Mouse (Mus musculus) liver, embryonic 14.5 days (tissue): ENCODE measurements at regions not wholly inside any gene's neighbourhood (a gene's known extent, or its start where the extent isn't known, plus 50 kb on each side); places are given as distances from the start of the nearest gene placed in this dataset.
"Not testable (repeated sequence)": the region's sequence is repeated elsewhere in the genome, so short reads cannot be mapped to it uniquely, and the experiment has no call there.

ENCODE experiments used
- ATAC-seq: fragments of 200-750 bp; cut with Nextera tagmentation; 2 replicates; pipeline ENCODE4 v1.8.0; 2017; ENCODE audit warnings: moderate number of reproducible peaks, mild to moderate bottlenecking, moderate library complexity; ENCODE audit not compliant: insufficient read depth
- DNase-seq, 3 experiments: peaks; one replicate each; pipeline ENCODE4 v3.0.0-alpha.2; 2012 to 2013; ENCODE audit warnings: low read depth in 3 of 3, low spot score in 3 of 3
- H3K27ac ChIP-seq: fragments of 300-500 bp; sonication (generic); 2 replicates; pipeline ENCODE4 v1.5.1; 2014; ENCODE audit warnings: moderate library complexity, mild to moderate bottlenecking, control low read depth, inconsistent platforms
- H3K27me3 ChIP-seq: fragments of 300-500 bp; sonication (generic); 2 replicates; pipeline ENCODE4 v1.6.1; 2014; ENCODE audit warnings: mild to moderate bottlenecking, low read length, moderate library complexity; ENCODE audit not compliant: control insufficient read depth, insufficient read depth
- H3K36me3 ChIP-seq: fragments of 300-500 bp; sonication (generic); replicated peaks from 2 replicates; pipeline ENCODE4 v1.6.1; 2014; ENCODE audit warnings: low read depth; ENCODE audit not compliant: control insufficient read depth, insufficient read depth
- H3K4me1 ChIP-seq, 2 experiments: fragments of 200-500 bp in 1 of 2; fragments of 300-500 bp in 1 of 2; sonication (generic) in 1 of 2; replicated peaks; 2 replicates each; pipeline ENCODE4 v1.6.1; 2012 to 2014; ENCODE audit warnings: antibody characterized with exemption in 1 of 2, inconsistent platforms in 1 of 2, low read length in 1 of 2; ENCODE audit not compliant: control insufficient read depth in 2 of 2, insufficient read depth in 2 of 2
- H3K4me2 ChIP-seq: fragments of 300-500 bp; sonication (generic); 2 replicates; pipeline ENCODE4 v1.6.1; 2014; ENCODE audit warnings: low read depth, mild to moderate bottlenecking, control low read depth, moderate library complexity
- H3K4me3 ChIP-seq, 2 experiments: fragments of 200-500 bp in 1 of 2; fragments of 300-500 bp in 1 of 2; sonication (generic) in 1 of 2; 2 replicates each; pipeline ENCODE4 v1.5.1; 2012 to 2014; ENCODE audit warnings: low read depth in 2 of 2, low read length in 2 of 2, mild to moderate bottlenecking in 2 of 2, control low read depth in 1 of 2, inconsistent platforms in 1 of 2, moderate library complexity in 1 of 2; ENCODE audit not compliant: insufficient read depth in 1 of 2
- H3K9ac ChIP-seq: fragments of 300-500 bp; sonication (generic); replicated peaks from 2 replicates; pipeline ENCODE4 v1.6.1; 2014; ENCODE audit warnings: mild to moderate bottlenecking, control low read depth, moderate library complexity
- H3K9me3 ChIP-seq: fragments of 300-500 bp; sonication (generic); 2 replicates; pipeline ENCODE4 v1.6.1; 2016; ENCODE audit warnings: low read length, mixed read lengths; ENCODE audit not compliant: control insufficient read depth
- CTCF ChIP-seq: IDR thresholded peaks from 2 replicates; pipeline ENCODE4 v1.5.1; 2016; ENCODE audit warnings: antibody characterized with exemption, low read depth, control low read depth
- EP300 ChIP-seq: IDR thresholded peaks from 2 replicates; pipeline ENCODE4 v1.6.1; 2016; ENCODE audit warnings: antibody characterized with exemption, low read depth
- WGBS: fragments of 180-500 bp; shearing (Covaris S2); extraction: QIAGEN DNeasy Blood & Tissue Kit; methylation state at CpG from one replicate; pipeline ENCODE4 v1.1.7; 2014; ENCODE audit not compliant: insufficient replicate concordance; 5-methylcytosine and 5-hydroxymethylcytosine counted together

- H3K4me1 ChIP-seq, result 0 out of 4 replicates have a peak, but pooled peaks cover 0 to 1% of the 10 kb centered on the region in 2 experiments
- TF ChIP-seq EP300, result no peak
- TF ChIP-seq CTCF, result no peak
- no peak overlapping the region for H3K9ac ChIP-seq
- H3K36me3 ChIP-seq, result no peaks in the 10 kb centered on the region
- DNase-seq (no peak), ATAC-seq (no peak)
- no peak overlapping the region for H3K4me2 ChIP-seq
- H3K9me3 ChIP-seq, result no peaks in the 10 kb centered on the region
- no peak overlapping the region for H3K4me3 ChIP-seq
- WGBS, result 43% methylated on average over 2 of the region's 2 CpGs
- no peak overlapping the region for H3K27ac ChIP-seq
- no peaks in the 10 kb centered on the region for H3K27me3 ChIP-seq
These were observed 163.3 kb upstream of the Akr1e1 start for GRCm38 (mm10) chr13:4772324-4772723.

GRCm38 (mm10) chr13:4771120-4772075 lies 162.4 kb upstream of the Akr1e1 start:
- no peak overlapping the region for H3K4me2 ChIP-seq
- H3K36me3 ChIP-seq, result no peaks in the 10 kb centered on the region
- no peaks in the 10 kb centered on the region for H3K27me3 ChIP-seq
- no peak for TF ChIP-seq EP300
- no peak for TF ChIP-seq CTCF
- DNase-seq (peak; percentile 17 to 46 (median 22)), ATAC-seq (peak; percentile 88)
- H3K9ac ChIP-seq, result no peak overlapping the region
- H3K9me3 ChIP-seq, result no peaks in the 10 kb centered on the region
- 0 out of 4 replicates have a peak, but pooled peaks cover 0 to 1% of the 10 kb centered on the region in 2 experiments for H3K4me1 ChIP-seq
- WGBS, result 30% methylated on average over 12 of the region's 12 CpGs
- no peak overlapping the region for H3K4me3 ChIP-seq
- H3K27ac ChIP-seq, result no peak overlapping the region

- TF ChIP-seq EP300 (no peak), CTCF (no peak)
- no peak overlapping the region for H3K4me2 ChIP-seq
- no peak overlapping the region for H3K9ac ChIP-seq
- ATAC-seq (no peak), DNase-seq (no peak)
- no peak overlapping the region for H3K27ac ChIP-seq
- H3K4me3 ChIP-seq, result no peak overlapping the region
- H3K4me1 ChIP-seq, result no peaks in the 10 kb centered on the region
- WGBS, result 47% methylated on average over 3 of the region's 3 CpGs
- no peaks in the 10 kb centered on the region for H3K36me3 ChIP-seq
- H3K9me3 ChIP-seq, result no peaks in the 10 kb centered on the region
- no peaks in the 10 kb centered on the region for H3K27me3 ChIP-seq
These were observed 151.0 kb upstream of the Akr1e1 start for GRCm38 (mm10) chr13:4759965-4760364.

- no peak for TF ChIP-seq CTCF
- no peak for TF ChIP-seq EP300
- H3K4me2 ChIP-seq, result no peak overlapping the region
- no peak overlapping the region for H3K9ac ChIP-seq
- H3K9me3 ChIP-seq, result no peaks in the 10 kb centered on the region
- no peaks in the 10 kb centered on the region for H3K4me1 ChIP-seq
- H3K4me3 ChIP-seq, result no peak overlapping the region
- H3K27me3 ChIP-seq, result no peaks in the 10 kb centered on the region
- ATAC-seq (no peak), DNase-seq (no peak)
- no peaks in the 10 kb centered on the region for H3K36me3 ChIP-seq
- H3K27ac ChIP-seq, result no peak overlapping the region
These were observed 147.6 kb upstream of the Akr1e1 start for GRCm38 (mm10) chr13:4756529-4756928.

GRCm38 (mm10) chr13:4742930-4743329 lies 134.0 kb upstream of the Akr1e1 start:
- Histone ChIP-seq H3K36me3 (no peaks in the 10 kb centered on the region), H3K4me1 (no peaks in the 10 kb centered on the region), H3K4me3 (no peak overlapping the region), H3K9ac (no peak overlapping the region), H3K9me3 (no peaks in the 10 kb centered on the region), H3K4me2 (no peak overlapping the region), H3K27me3 (no peaks in the 10 kb centered on the region), H3K27ac (no peak overlapping the region)
- DNase-seq (no peak), ATAC-seq (no peak)
- no peak for TF ChIP-seq EP300
- no peak for TF ChIP-seq CTCF
- WGBS, result 46% methylated on average over 2 of the region's 2 CpGs

GRCm38 (mm10) chr13:4716299-4716698 lies 107.3 kb upstream of the Akr1e1 start:
- H3K9ac ChIP-seq, H3K9me3 ChIP-seq, H3K36me3 ChIP-seq, H3K27me3 ChIP-seq, H3K4me3 ChIP-seq, H3K27ac ChIP-seq, DNase-seq, ATAC-seq, H3K4me1 ChIP-seq, H3K4me2 ChIP-seq: not testable (repeated sequence)
- WGBS, result 51% methylated on average over 2 of the region's 2 CpGs
